Mouse (Mus musculus): ENCODE results near the gene Mettl13. TPM values are rescaled to one million over a fixed set of nuclear protein-coding genes. Genes with fewer than 3 reads are reported as not detected.

Mettl13 gene
- polyA plus RNA-seq, 1 experiment, result 21.2 TPM

- no peaks in the 10 kb centered on the region for H3K79me3 ChIP-seq (ENCODE audit: low read depth)
- no peak overlapping the region for H3ac ChIP-seq (ENCODE audit: control insufficient read depth, insufficient read length, low read depth)
- no peaks in the 10 kb centered on the region for H3K27me3 ChIP-seq (ENCODE audit: control insufficient read depth, insufficient read depth, insufficient read length)
- no peaks in the 10 kb centered on the region for H3K79me2 ChIP-seq (ENCODE audit: control insufficient read depth, insufficient read depth)
- TF ChIP-seq CEBPB (IDR thresholded peaks at IDR 0.05; ENCODE audit: low read depth), result no peak
- TF ChIP-seq MYOG (IDR thresholded peaks at IDR 0.05; ENCODE audit: control insufficient read depth, extremely low read depth, insufficient read length), result no peak
- TF ChIP-seq MYOD1 (IDR thresholded peaks at IDR 0.05; ENCODE audit: control insufficient read depth, insufficient read length, low read depth), result no peak
- TF ChIP-seq MAX (IDR thresholded peaks at IDR 0.05), result no peak
- no peak for TF ChIP-seq CTCF (IDR thresholded peaks at IDR 0.05; ENCODE audit: control insufficient read depth, insufficient read depth, insufficient read length)
- TF ChIP-seq USF1 (IDR thresholded peaks at IDR 0.05; ENCODE audit: low read depth), result no peak
- TF ChIP-seq FOSL1 (IDR thresholded peaks at IDR 0.05; ENCODE audit: insufficient read depth, low read length, poor library complexity, severe bottlenecking), result no peak
- no peak overlapping the region for H3K4me3 ChIP-seq (ENCODE audit: insufficient read depth, poor library complexity, severe bottlenecking)
- H3K36me3 ChIP-seq (ENCODE audit: control insufficient read depth, insufficient read depth), result peaks cover 47% of the 10 kb centered on the region
These were observed 37.9 kb upstream of the Mettl13 start for GRCm38 (mm10) chr1:162586282-162586681.

- Histone ChIP-seq H3K4me3 (ENCODE audit: insufficient read depth, poor library complexity, severe bottlenecking) (no peak overlapping the region), H3K79me2 (ENCODE audit: control insufficient read depth, insufficient read depth) (no peaks in the 10 kb centered on the region), H3K27me3 (ENCODE audit: control insufficient read depth, insufficient read depth, insufficient read length) (no peaks in the 10 kb centered on the region), H3K79me3 (ENCODE audit: low read depth) (no peaks in the 10 kb centered on the region), H3ac (ENCODE audit: control insufficient read depth, insufficient read length, low read depth) (no peak overlapping the region), H3K36me3 (ENCODE audit: control insufficient read depth, insufficient read depth) (peaks cover 48% of the 10 kb centered on the region)
- TF ChIP-seq USF1 (IDR thresholded peaks at IDR 0.05; ENCODE audit: low read depth), result no peak
- TF ChIP-seq MYOG (IDR thresholded peaks at IDR 0.05; ENCODE audit: control insufficient read depth, extremely low read depth, insufficient read length), result no peak
- TF ChIP-seq MYOD1 (IDR thresholded peaks at IDR 0.05; ENCODE audit: control insufficient read depth, insufficient read length, low read depth), result no peak
- no peak for TF ChIP-seq FOSL1 (IDR thresholded peaks at IDR 0.05; ENCODE audit: insufficient read depth, low read length, poor library complexity, severe bottlenecking)
- TF ChIP-seq CTCF (IDR thresholded peaks at IDR 0.05; ENCODE audit: control insufficient read depth, insufficient read depth, insufficient read length), result no peak
- TF ChIP-seq CEBPB (IDR thresholded peaks at IDR 0.05; ENCODE audit: low read depth), result no peak
- TF ChIP-seq MAX (IDR thresholded peaks at IDR 0.05), result no peak
These were observed 34.5 kb upstream of the Mettl13 start for GRCm38 (mm10) chr1:162582884-162583283.

- H3K27me3 ChIP-seq (ENCODE audit: control insufficient read depth, insufficient read depth, insufficient read length), result no peaks in the 10 kb centered on the region
- H3K79me2 ChIP-seq (ENCODE audit: control insufficient read depth, insufficient read depth), result peaks cover 32% of the 10 kb centered on the region
- peaks cover 39% of the 10 kb centered on the region for H3K36me3 ChIP-seq (ENCODE audit: control insufficient read depth, insufficient read depth)
- peaks cover 14% of the 10 kb centered on the region for H3K79me3 ChIP-seq (ENCODE audit: low read depth)
- H3K4me3 ChIP-seq (ENCODE audit: insufficient read depth, poor library complexity, severe bottlenecking), result no peak overlapping the region
- no peak overlapping the region for H3ac ChIP-seq (ENCODE audit: control insufficient read depth, insufficient read length, low read depth)
- TF ChIP-seq USF1 (IDR thresholded peaks at IDR 0.05; ENCODE audit: low read depth), result no peak
- TF ChIP-seq CTCF (IDR thresholded peaks at IDR 0.05; ENCODE audit: control insufficient read depth, insufficient read depth, insufficient read length), result no peak
- TF ChIP-seq CEBPB (IDR thresholded peaks at IDR 0.05; ENCODE audit: low read depth), result no peak
- no peak for TF ChIP-seq FOSL1 (IDR thresholded peaks at IDR 0.05; ENCODE audit: insufficient read depth, low read length, poor library complexity, severe bottlenecking)
- TF ChIP-seq MYOD1 (IDR thresholded peaks at IDR 0.05; ENCODE audit: control insufficient read depth, insufficient read length, low read depth), result no peak
- no peak for TF ChIP-seq MYOG (IDR thresholded peaks at IDR 0.05; ENCODE audit: control insufficient read depth, extremely low read depth, insufficient read length)
- no peak for TF ChIP-seq MAX (IDR thresholded peaks at IDR 0.05)
These were observed 26.7 kb upstream of the Mettl13 start for GRCm38 (mm10) chr1:162575098-162575497.

GRCm38 (mm10) chr1:162570931-162571601, 22.7 kb upstream of the Mettl13 start:
- H3K36me3 ChIP-seq (ENCODE audit: control insufficient read depth, insufficient read depth), result peaks cover 18% of the 10 kb centered on the region
- H3K27me3 ChIP-seq (ENCODE audit: control insufficient read depth, insufficient read depth, insufficient read length), result no peaks in the 10 kb centered on the region
- H3K79me2 ChIP-seq (ENCODE audit: control insufficient read depth, insufficient read depth), result peaks cover 32% of the 10 kb centered on the region
- peak overlapping the region; percentile 74 for H3K4me3 ChIP-seq (ENCODE audit: insufficient read depth, poor library complexity, severe bottlenecking)
- H3K79me3 ChIP-seq (ENCODE audit: low read depth), result peaks cover 14% of the 10 kb centered on the region
- peak overlapping the region; percentile 90 for H3ac ChIP-seq (ENCODE audit: control insufficient read depth, insufficient read length, low read depth)
- TF ChIP-seq CTCF (IDR thresholded peaks at IDR 0.05; ENCODE audit: control insufficient read depth, insufficient read depth, insufficient read length), result no peak
- TF ChIP-seq MYOG (IDR thresholded peaks at IDR 0.05; ENCODE audit: control insufficient read depth, extremely low read depth, insufficient read length), result no peak
- TF ChIP-seq MAX (IDR thresholded peaks at IDR 0.05), result no peak
- TF ChIP-seq CEBPB (IDR thresholded peaks at IDR 0.05; ENCODE audit: low read depth), result no peak
- no peak for TF ChIP-seq FOSL1 (IDR thresholded peaks at IDR 0.05; ENCODE audit: insufficient read depth, low read length, poor library complexity, severe bottlenecking)
- TF ChIP-seq MYOD1 (IDR thresholded peaks at IDR 0.05; ENCODE audit: control insufficient read depth, insufficient read length, low read depth), result no peak
- no peak for TF ChIP-seq USF1 (IDR thresholded peaks at IDR 0.05; ENCODE audit: low read depth)

- Histone ChIP-seq H3ac (ENCODE audit: control insufficient read depth, insufficient read length, low read depth) (peak within 1 kb of the TSS; percentile 90), H3K79me3 (ENCODE audit: low read depth) (peaks cover 14% of the 10 kb centered on the region), H3K36me3 (ENCODE audit: control insufficient read depth, insufficient read depth) (peaks cover 12% of the 10 kb centered on the region), H3K79me2 (ENCODE audit: control insufficient read depth, insufficient read depth) (peaks cover 32% of the 10 kb centered on the region), H3K27me3 (ENCODE audit: control insufficient read depth, insufficient read depth, insufficient read length) (no peaks in the 10 kb centered on the region), H3K4me3 (ENCODE audit: insufficient read depth, poor library complexity, severe bottlenecking) (peak within 1 kb of the TSS; percentile 74)
- peak; percentile 16 for TF ChIP-seq CTCF (IDR thresholded peaks at IDR 0.05; ENCODE audit: control insufficient read depth, insufficient read depth, insufficient read length)
- peak; percentile 31 for TF ChIP-seq USF1 (IDR thresholded peaks at IDR 0.05; ENCODE audit: low read depth)
- TF ChIP-seq MYOD1 (IDR thresholded peaks at IDR 0.05; ENCODE audit: control insufficient read depth, insufficient read length, low read depth), result no peak
These were observed 22.0 kb upstream of the Mettl13 start, which contains the start of gene Vamp4 for GRCm38 (mm10) chr1:162570260-162570748. Gene Vamp4, plus strand, starts transcription at chr1:162570515.
